ENCODE assay signal across 25 mouse cellular contexts in the genomic region with DNA sequence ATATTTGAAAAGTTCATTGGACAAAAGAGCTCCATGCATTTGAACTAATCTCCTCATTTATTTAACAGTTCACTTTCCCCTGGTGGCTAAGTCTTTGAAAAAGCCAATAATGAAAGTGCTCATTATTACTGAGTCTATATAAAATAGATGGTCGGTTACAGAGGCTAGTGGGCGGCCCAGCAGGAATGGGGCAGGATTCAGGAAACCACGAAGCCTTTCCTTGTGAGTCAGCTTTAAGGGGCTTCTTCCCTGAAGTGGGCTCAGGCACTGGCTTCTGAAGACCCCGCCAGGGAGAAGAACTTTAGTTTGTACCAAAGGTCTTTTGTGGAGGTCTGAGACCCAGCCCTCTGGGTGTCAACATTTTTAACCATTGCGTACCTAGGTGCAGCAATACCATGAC. TPM values are rescaled to one million over a fixed set of nuclear protein-coding genes. Genes with fewer than 3 reads are reported as not detected.
"Had no signal": no experiment of that assay in that cellular context is flagged by ENCODE, and none has a peak within 500 bp of the region (broad histone marks: within the 10 kb centered on the region; RNA-seq: fewer than 3 reads in every experiment).

No protein-coding gene starts in this region.

- H3K9ac ChIP-seq: limb, embryonic 12.5 days; limb, embryonic 15.5 days; liver, embryonic 14.5 days; liver, postnatal 0 days; lung, embryonic 14.5 days; midbrain, embryonic 13.5 days; neural tube, embryonic 13.5 days; stomach, embryonic 15.5 days had no signal

- H3K4me1 ChIP-seq: neural tube, embryonic 13.5 days; stomach, embryonic 15.5 days had no signal

- H3K27me3 ChIP-seq: limb, embryonic 12.5 days; limb, embryonic 15.5 days; neural tube, embryonic 13.5 days; stomach, embryonic 15.5 days had no signal

- H3K4me2 ChIP-seq: limb, embryonic 12.5 days; limb, embryonic 15.5 days; liver, embryonic 11.5 days; lung, embryonic 14.5 days; midbrain, embryonic 13.5 days; neural tube, embryonic 13.5 days; stomach, embryonic 15.5 days had no signal

- ATAC-seq: liver, postnatal 0 days; lung, postnatal 0 days; midbrain, embryonic 13.5 days had no signal

- H3K27ac ChIP-seq: limb, embryonic 12.5 days; limb, embryonic 15.5 days; liver, embryonic 14.5 days; macrophage; midbrain, embryonic 13.5 days; neural tube, embryonic 13.5 days; stomach, embryonic 15.5 days had no signal

- H3K36me3 ChIP-seq: limb, embryonic 12.5 days; limb, embryonic 15.5 days; midbrain, embryonic 13.5 days; neural tube, embryonic 13.5 days; stomach, embryonic 15.5 days had no signal

- DNase-seq: kidney, postnatal 14 days; kidney, postnatal 4 days; left cerebral cortex, postnatal 4 days; liver, postnatal 0 days; lung, embryonic 14.5 days; right cerebral cortex, postnatal 25 days; spleen, adult 18-20 months; thymus, postnatal 25 days had no signal

- H3K9me3 ChIP-seq: limb, embryonic 12.5 days; limb, embryonic 15.5 days; midbrain, embryonic 13.5 days; neural tube, embryonic 13.5 days; stomach, embryonic 15.5 days had no signal

- H3K4me3 ChIP-seq: limb, embryonic 12.5 days; limb, embryonic 15.5 days; midbrain, embryonic 13.5 days; myocyte; neural tube, embryonic 13.5 days; stomach, embryonic 15.5 days had no signal

RNA-seq across cellular contexts. Expression of a gene that starts 27.5 kb away (rescaled TPM):
- total RNA-seq: monocyte, adult 5-6 weeks; neutrophil, adult 5-6 weeks had no signal

RNA-seq across cellular contexts. Expression of a gene that starts 58.9 kb away (rescaled TPM):
- total RNA-seq: layer of hippocampus, adult 18-20 months; layer of hippocampus, postnatal 14 days; left cerebral cortex, adult 8-10 months; left cerebral cortex, postnatal 14 days; left cerebral cortex, postnatal 4 days; monocyte, adult 5-6 weeks; neutrophil, adult 5-6 weeks had no signal
- polyA plus RNA-seq: kidney, embryonic 16.5 days; limb, embryonic 12.5 days; limb, embryonic 15.5 days; liver, embryonic 11.5 days; liver, embryonic 14.5 days; liver, postnatal 0 days; lung, embryonic 14.5 days; lung, postnatal 0 days; macrophage; midbrain, embryonic 13.5 days; myocyte; neural tube, embryonic 13.5 days; stomach, embryonic 15.5 days had no signal
